Mouse (Mus musculus): ENCODE measurements at regions not wholly inside any gene's neighbourhood (a gene's known extent, or its start where the extent isn't known, plus 50 kb on each side); places are given as distances from the start of the nearest gene placed in this dataset.

DNA sequence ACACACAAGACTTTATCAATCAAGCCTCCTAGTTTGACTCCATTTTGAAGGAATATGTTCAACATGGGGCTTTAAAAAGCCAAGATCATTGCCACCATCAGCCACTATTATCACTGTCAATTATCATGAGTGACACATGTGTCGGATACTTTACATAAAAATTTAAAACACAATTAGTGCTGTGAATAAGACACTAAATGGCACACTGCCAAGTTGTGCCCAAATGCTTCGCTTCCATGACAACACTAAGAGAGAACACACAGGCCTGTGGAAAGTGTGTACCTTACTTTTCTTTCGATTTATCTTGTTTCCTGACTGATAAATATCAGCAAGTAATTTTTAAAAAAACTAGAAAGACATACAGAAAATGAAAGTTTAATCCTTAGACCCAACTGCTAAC is 166.5 kb upstream of the Ptbp2 start:
- TF ChIP-seq CTCF (IDR thresholded peaks at IDR 0.05; ENCODE audit: insufficient read depth, low read length) (no peak), POLR2A (IDR thresholded peaks at IDR 0.05; ENCODE audit: borderline replicate concordance, extremely low read depth, low read depth, low read length) (no peak)
